Mouse (Mus musculus) kidney, embryonic 15.5 days (tissue): ENCODE data around the gene Fermt3. TPM values are rescaled to one million over a fixed set of nuclear protein-coding genes. Genes with fewer than 3 reads are reported as not detected.
A peak's percentile ranks its signal among the peaks of the same experiment; 100 is the strongest.
"Not testable (repeated sequence)": the region's sequence is repeated elsewhere in the genome, so short reads cannot be mapped to it uniquely, and the experiment has no call there.

Source experiments
- ATAC-seq: fragments of 200-750 bp; cut with Nextera tagmentation; replicated peaks from 2 replicates; pipeline ENCODE4 v1.8.0; 2017; ENCODE audit warnings: moderate TSS enrichment; ENCODE audit not compliant: low FRiP score
- H3K27ac ChIP-seq: fragments of 300-500 bp; sonication (generic); 2 replicates; pipeline ENCODE4 v1.5.1; 2015; ENCODE audit warnings: mild to moderate bottlenecking, inconsistent platforms
- H3K27me3 ChIP-seq: fragments of 300-500 bp; sonication (generic); 2 replicates; pipeline ENCODE4 v1.6.1; 2015; ENCODE audit warnings: inconsistent platforms
- H3K36me3 ChIP-seq: fragments of 300-500 bp; sonication (generic); 2 replicates; pipeline ENCODE4 v1.6.1; 2015; ENCODE audit warnings: inconsistent platforms
- H3K4me1 ChIP-seq: fragments of 300-500 bp; sonication (generic); 2 replicates; pipeline ENCODE4 v1.6.1; 2015; ENCODE audit warnings: inconsistent platforms
- H3K4me2 ChIP-seq: fragments of 300-500 bp; sonication (generic); 2 replicates; pipeline ENCODE4 v1.6.1; 2015; ENCODE audit warnings: moderate library complexity, mild to moderate bottlenecking, inconsistent platforms
- H3K4me3 ChIP-seq: fragments of 300-500 bp; sonication (generic); replicated peaks from 2 replicates; pipeline ENCODE4 v1.5.1; 2015; ENCODE audit warnings: mild to moderate bottlenecking, inconsistent platforms
- H3K9ac ChIP-seq: fragments of 300-500 bp; sonication (generic); 2 replicates; pipeline ENCODE4 v1.6.1; 2015; ENCODE audit warnings: mild to moderate bottlenecking, inconsistent platforms
- H3K9me3 ChIP-seq: fragments of 300-500 bp; sonication (generic); replicated peaks from 2 replicates; pipeline ENCODE4 v1.6.1; 2016; ENCODE audit warnings: inconsistent platforms
- WGBS: fragments of 180-500 bp; shearing (Covaris S2); methylation state at CpG from one replicate; pipeline ENCODE4 v1.1.7; 2015; ENCODE audit warnings: mixed read lengths; 5-methylcytosine and 5-hydroxymethylcytosine counted together
- polyA plus RNA-seq: library from polyadenylated mRNA; unstranded; fragments of >200 nt; fragmentation: Nextera tagmentation; extraction: Ambion mirVana; gene quantifications from 2 replicates; pipeline ENCODE4 v1.2.1, GENCODE M21; 2015

Fermt3 gene
- polyA plus RNA-seq, 1 experiment from 2014 or later: 8.3 TPM

DNA sequence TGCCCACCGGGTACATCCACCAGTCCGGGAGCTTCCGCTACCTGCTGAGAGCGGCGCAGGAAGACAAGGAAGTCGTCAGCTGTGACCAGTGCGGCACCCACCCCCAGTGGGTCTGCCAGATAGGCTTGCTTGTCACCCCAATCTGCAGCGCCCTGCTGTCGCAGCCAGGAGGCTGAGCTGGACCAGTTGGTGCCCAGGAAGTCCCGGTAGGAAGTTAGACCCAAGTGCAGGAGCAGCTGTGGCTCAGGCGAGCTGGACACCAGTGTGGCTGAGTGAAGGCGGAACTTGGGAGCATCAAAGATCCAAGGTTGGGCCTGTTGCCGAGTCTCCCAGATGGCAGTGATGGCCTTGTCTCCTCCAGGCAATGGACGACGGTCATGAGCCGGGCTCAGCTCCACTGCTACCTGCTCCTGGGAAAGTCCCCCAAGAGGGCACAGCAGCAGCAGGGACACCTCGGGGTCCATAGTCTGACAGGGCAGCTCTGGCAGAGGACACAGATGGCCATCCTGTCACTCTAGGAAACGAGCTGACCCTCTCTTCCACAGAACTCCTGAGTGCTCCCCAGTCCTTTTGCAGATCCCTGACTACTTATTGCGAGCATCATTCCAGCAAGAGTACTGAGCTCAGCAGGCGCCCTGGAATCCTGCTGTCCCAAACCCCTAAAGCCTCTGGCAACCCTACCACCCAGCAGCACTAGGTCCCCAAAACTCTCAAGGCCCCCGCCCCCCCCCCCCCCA lies 23.8 kb downstream of the Fermt3 start:
- H3K9ac ChIP-seq: peak overlapping the region; percentile 72
- H3K27me3 ChIP-seq: no peaks in the 10 kb centered on the region
- peak overlapping the region; percentile 58 for H3K4me3 ChIP-seq
- whole genome bisulfite sequencing: 42% methylated on average over 21 of the region's 21 CpGs
- peak overlapping the region; percentile 82 for H3K4me2 ChIP-seq
- peak overlapping the region; percentile 68 for H3K27ac ChIP-seq
- ATAC-seq: no peak
- H3K36me3 ChIP-seq: peaks cover 23% of the 10 kb centered on the region
- peaks cover 54% of the 10 kb centered on the region for H3K4me1 ChIP-seq
- H3K9me3 ChIP-seq: no peaks in the 10 kb centered on the region

DNA sequence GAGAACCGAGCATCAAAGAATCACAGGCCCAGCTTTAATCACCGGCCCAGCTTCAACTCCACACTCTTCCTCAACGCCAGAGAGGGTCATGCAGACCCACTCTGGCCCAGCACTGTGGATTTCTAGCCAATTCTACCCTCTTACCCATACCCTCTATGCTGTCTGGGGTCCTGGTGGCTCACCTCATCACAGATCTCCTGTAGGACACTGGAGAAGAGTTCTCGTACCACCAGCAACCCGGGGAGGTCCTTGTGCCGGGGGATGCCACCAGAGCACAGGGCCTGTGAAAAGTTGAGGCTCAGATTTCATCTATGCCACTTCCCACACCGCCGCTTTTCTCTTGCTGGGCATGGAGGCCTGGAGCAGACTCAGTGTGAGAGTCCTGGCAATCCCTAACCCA lies 24.8 kb downstream of the Fermt3 start:
- Histone ChIP-seq H3K4me2 (peak overlapping the region; percentile 82), H3K27ac (peak overlapping the region; percentile 39; the same call in 1 of the 2 replicates), H3K4me3 (peak overlapping the region; percentile 58), H3K9me3 (no peaks in the 10 kb centered on the region), H3K9ac (0 out of 2 replicates have a peak overlapping the region, but pooled peaks have one; percentile 72), H3K36me3 (peaks cover 14% of the 10 kb centered on the region), H3K27me3 (no peaks in the 10 kb centered on the region), H3K4me1 (peaks cover 56% of the 10 kb centered on the region)
- no peak for ATAC-seq
- WGBS: 71% methylated on average over 8 of the region's 8 CpGs

- 87% methylated on average over 8 of the region's 8 CpGs for WGBS
- Histone ChIP-seq H3K4me1 (peaks cover 56% of the 10 kb centered on the region), H3K9ac (no peak overlapping the region), H3K27me3 (no peaks in the 10 kb centered on the region), H3K9me3 (no peaks in the 10 kb centered on the region), H3K36me3 (peaks cover 12% of the 10 kb centered on the region), H3K27ac (no peak overlapping the region), H3K4me2 (peak overlapping the region; percentile 82; the same call in 1 of the 2 replicates), H3K4me3 (no peak overlapping the region; the same call in 1 of the 2 replicates)
- no peak for ATAC-seq
Observed at GRCm38 (mm10) chr19:6994002-6994401, 25.3 kb downstream of the Fermt3 start.

DNA sequence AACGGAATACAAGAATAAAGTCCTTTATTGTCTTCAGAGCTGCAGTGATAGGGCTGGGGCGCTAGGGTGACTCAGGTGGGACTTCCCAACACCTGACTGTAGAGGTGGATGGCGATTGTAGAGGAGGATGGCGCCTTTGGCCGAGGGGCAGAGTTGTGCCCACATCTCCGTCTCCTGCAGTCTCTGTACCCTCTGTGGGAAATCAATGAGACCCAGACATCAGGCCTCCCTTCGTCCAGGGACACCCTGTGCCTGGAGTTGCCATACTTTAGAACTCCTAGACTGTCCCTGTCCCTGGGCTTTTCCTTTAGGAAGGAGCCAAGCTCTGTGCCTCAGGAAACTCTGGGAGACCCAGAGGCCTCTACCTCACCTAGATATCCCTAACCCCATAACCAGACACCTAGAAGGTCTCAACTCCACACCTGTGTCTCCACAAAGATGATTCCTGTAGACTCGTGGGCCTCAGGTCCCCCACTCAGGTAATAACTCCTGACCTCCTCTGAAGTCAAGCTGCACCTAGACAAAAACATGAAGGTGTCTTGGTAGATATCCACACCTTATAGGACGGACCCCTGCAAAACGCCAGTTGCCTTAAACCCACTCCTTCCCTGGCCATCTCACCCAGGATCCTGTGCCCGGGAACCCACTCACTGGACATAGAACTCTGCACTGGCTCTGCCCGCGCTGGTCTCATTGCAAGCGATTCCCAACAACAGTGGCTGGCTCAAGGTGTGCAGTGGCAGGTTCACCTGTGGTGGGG lies 26.1 kb downstream of the Fermt3 start:
- ATAC-seq: no peak
- Histone ChIP-seq H3K4me3 (peak overlapping the region; percentile 62), H3K9me3 (no peaks in the 10 kb centered on the region), H3K4me2 (peak overlapping the region; percentile 81), H3K27me3 (no peaks in the 10 kb centered on the region), H3K27ac (peak overlapping the region; percentile 74), H3K9ac (peak overlapping the region; percentile 56), H3K36me3 (peaks cover 4% of the 10 kb centered on the region), H3K4me1 (peaks cover 59% of the 10 kb centered on the region)
- 60% methylated on average over 14 of the region's 14 CpGs for WGBS

DNA sequence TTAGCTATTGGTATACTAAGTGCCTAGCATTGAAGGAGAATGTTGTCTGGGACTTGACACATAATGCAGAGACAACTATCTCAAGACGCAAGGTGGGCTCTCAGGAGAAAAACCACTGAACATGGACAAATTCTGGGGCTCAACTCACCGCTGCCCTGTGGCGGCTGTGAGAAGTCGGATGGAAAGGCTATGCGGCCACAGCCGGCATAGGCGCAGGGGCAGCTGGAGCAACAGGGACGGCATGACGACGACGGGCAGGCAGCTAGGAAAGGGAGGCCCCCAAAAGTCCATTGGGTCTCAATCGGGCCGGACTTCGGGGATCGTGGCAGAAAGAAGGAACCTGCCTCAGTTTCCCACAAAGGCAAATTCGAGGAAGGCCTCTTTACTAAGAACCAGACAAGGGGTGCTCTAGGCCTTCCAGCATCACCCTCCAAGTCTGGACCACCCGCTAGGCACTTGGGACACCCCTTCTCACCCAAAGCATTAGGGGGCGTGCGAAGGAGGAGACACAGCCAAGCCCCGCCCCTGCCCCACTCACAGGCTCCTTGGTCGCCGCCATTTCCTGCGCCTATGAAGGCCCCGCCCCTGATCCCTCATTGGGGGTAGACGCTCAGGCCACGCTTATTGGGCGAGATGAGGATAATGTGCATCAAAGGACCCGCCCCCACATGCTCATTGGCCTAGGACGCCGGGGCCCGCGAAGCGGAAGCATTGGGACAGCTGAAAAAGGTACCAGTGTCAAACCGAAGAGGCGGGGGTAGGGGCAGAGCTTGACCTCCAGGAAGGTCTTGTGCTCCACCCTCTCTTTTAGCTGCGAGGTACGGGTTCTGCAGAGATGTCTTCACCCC lies 27.0 kb downstream of the Fermt3 start, which contains the start of gene Dnajc4:
Gene Dnajc4 (minus strand): TSS at position 562 of the 848 bp plus-strand sequence.
- peak within 1 kb of the TSS; percentile 59 for H3K9ac ChIP-seq
- H3K36me3 ChIP-seq: peaks cover 3% of the 10 kb centered on the region; the same call in 1 of the 2 replicates
- ATAC-seq: peak; percentile 93
- peak within 1 kb of the TSS; percentile 74 for H3K27ac ChIP-seq
- peak within 1 kb of the TSS; percentile 81 for H3K4me2 ChIP-seq
- WGBS: 2% methylated on average over 37 of the region's 37 CpGs
- peaks cover 59% of the 10 kb centered on the region for H3K4me1 ChIP-seq
- H3K4me3 ChIP-seq: peak within 1 kb of the TSS; percentile 62
- H3K9me3 ChIP-seq: no peaks in the 10 kb centered on the region
- H3K27me3 ChIP-seq: no peaks in the 10 kb centered on the region

DNA sequence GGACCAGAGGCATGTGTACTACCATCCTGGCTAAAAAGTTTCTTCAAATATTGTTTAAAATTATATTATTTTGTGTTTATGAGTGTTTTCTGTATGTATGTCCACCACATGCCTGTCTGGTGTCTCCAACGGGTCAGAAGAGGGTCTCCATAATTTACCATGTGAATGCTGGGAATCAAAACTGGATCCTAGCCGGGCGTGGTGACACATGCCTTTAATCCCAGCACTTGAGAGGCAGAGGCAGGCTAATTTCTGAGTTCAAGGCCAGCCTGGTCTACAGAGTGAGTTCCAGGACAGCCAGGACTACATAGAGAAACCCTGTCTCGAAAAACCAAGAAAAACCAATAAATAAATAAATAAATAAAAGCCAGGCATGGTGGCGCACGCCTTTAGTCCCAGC lies 28.1 kb downstream of the Fermt3 start:
- H3K27me3 ChIP-seq, H3K9ac ChIP-seq, ATAC-seq, H3K4me2 ChIP-seq, H3K4me3 ChIP-seq, H3K9me3 ChIP-seq, H3K36me3 ChIP-seq, H3K27ac ChIP-seq: not testable (repeated sequence)
- WGBS: 90% methylated on average over 6 of the region's 6 CpGs
- peaks cover 56% of the 10 kb centered on the region for H3K4me1 ChIP-seq

DNA sequence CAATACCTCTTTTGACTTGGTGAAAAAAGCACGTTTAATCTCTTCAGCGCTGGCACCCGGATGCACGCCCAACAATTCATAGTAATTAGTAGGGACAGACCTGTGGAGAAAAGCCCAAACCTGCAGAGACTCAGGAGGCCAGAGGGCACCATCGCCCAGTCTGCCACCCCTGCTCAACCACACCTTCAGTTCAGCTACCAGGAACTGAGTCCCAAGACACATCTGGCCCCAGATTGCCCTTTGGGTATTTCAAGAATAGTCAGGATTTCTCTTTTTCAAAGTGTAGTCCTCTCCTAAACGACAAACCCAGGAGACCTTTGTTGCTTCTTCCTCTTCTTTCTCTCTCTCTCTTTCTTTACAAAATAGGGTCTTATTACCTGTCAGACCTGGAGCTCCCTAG lies 28.6 kb downstream of the Fermt3 start:
- Histone ChIP-seq H3K27me3 (no peaks in the 10 kb centered on the region), H3K9ac (no peak overlapping the region), H3K4me1 (peaks cover 58% of the 10 kb centered on the region), H3K4me3 (no peak overlapping the region), H3K4me2 (no peak overlapping the region), H3K27ac (no peak overlapping the region), H3K9me3 (no peaks in the 10 kb centered on the region), H3K36me3 (peaks cover 3% of the 10 kb centered on the region; the same call in 1 of the 2 replicates)
- no peak for ATAC-seq
- WGBS: 84% methylated on average over 6 of the region's 6 CpGs

GRCm38 (mm10) chr19:6989251-6989650 lies 30.0 kb downstream of the Fermt3 start:
- 92% methylated on average over 8 of the region's 8 CpGs for WGBS
- Histone ChIP-seq H3K36me3 (peaks cover 14% of the 10 kb centered on the region), H3K4me3 (no peak overlapping the region), H3K4me2 (no peak overlapping the region), H3K9me3 (no peaks in the 10 kb centered on the region), H3K27ac (no peak overlapping the region), H3K27me3 (no peaks in the 10 kb centered on the region), H3K4me1 (peaks cover 46% of the 10 kb centered on the region), H3K9ac (no peak overlapping the region)
- no peak for ATAC-seq

DNA sequence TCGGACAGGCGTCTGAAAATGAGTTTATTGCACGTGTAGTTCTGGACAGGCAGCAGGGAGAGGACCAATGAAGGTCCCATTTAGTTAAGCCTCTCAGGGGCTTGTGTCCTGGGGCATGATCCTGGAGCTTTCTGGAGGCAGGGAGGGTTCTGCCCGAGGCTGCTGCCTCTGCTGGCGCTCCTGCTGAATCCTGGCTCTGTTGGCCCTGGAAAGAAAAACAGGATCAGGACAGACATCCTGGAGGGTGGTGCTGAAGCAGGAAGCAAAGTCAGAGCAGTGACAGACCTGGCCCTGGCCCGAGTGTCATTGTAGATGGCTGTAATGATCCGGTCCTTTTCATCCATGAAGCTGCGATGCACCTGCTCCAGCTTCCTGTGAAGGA lies 31.4 kb downstream of the Fermt3 start:
- Histone ChIP-seq H3K4me3 (peak overlapping the region; percentile 82), H3K4me1 (peaks cover 35% of the 10 kb centered on the region), H3K36me3 (peaks cover 25% of the 10 kb centered on the region), H3K9ac (peak overlapping the region; percentile 91), H3K27me3 (no peaks in the 10 kb centered on the region), H3K9me3 (no peaks in the 10 kb centered on the region), H3K27ac (peak overlapping the region; percentile 90), H3K4me2 (peak overlapping the region; percentile 92)
- no peak for ATAC-seq
- WGBS: 2% methylated on average over 8 of the region's 8 CpGs

GRCm38 (mm10) chr19:6987061-6987903 lies 32.0 kb downstream of the Fermt3 start, which contains the start of gene Vegfb:
Gene Vegfb (minus strand): TSS chr19:6987651.
- H3K9me3 ChIP-seq: no peaks in the 10 kb centered on the region
- H3K4me2 ChIP-seq: peak within 1 kb of the TSS; percentile 92
- ATAC-seq: peak; percentile 53
- H3K9ac ChIP-seq: peak within 1 kb of the TSS; percentile 91
- H3K27me3 ChIP-seq: no peaks in the 10 kb centered on the region
- peaks cover 32% of the 10 kb centered on the region for H3K4me1 ChIP-seq
- under 1% methylated on average over 80 of the region's 85 CpGs for WGBS
- H3K36me3 ChIP-seq: peaks cover 31% of the 10 kb centered on the region
- peak within 1 kb of the TSS; percentile 82 for H3K4me3 ChIP-seq
- peak within 1 kb of the TSS; percentile 90 for H3K27ac ChIP-seq
